Mouse (Mus musculus): ENCODE measurements at regions not wholly inside any gene's neighbourhood (a gene's known extent, or its start where the extent isn't known, plus 50 kb on each side); places are given as distances from the start of the nearest gene placed in this dataset.

DNA sequence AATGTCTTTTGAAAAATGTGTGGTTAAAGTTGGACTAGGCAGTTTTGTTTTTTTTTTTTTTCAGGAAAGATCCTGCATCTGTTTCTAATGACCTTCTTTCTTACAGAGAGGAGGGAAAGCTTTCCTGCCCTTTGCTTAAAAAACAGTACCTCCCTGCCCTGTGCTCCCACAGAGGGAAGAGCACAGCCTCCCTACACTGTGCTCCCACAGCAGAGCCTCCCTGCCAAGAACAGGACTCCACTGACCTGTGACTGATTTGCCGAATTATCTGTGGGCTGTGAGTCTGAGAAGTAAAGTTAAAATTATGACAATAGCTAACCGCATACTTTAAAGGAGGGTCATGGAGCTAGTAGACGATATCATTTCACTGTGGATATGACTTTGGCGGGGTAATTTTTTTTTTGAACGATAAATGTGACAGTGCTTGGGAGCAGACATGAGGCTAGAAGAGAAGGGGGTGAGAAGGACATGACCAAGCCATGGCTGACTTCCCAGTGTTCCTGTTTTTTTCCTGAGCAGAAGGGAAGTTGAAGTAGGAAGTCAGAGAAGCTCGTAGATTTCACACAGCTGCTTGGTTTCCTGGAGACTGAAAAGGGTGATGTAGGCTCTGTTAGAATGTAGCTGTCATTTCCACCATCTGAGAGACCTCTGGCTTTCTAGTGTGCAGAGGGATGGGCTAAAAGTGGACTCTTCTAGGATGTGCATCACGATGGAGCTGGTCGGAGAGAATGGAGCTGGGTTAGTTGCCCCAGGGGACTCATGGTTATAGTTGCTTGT lies 226.2 kb downstream of the Etaa1 start:
- 0 out of 2 replicates have a peak, but pooled peaks cover 4% of the 10 kb centered on the region for H3K4me1 ChIP-seq (ENCODE audit: control insufficient read depth, insufficient read depth, low read length)
- no peak overlapping the region for H3K4me2 ChIP-seq (replicated peaks; ENCODE audit: low read depth, low read length, severe bottlenecking)
- no peaks in the 10 kb centered on the region for H3K36me3 ChIP-seq (ENCODE audit: control insufficient read depth, insufficient read depth, low read length)
- H3K9me3 ChIP-seq (ENCODE audit: control insufficient read depth, low read length) = no peaks in the 10 kb centered on the region
- no peak overlapping the region for H3K27ac ChIP-seq (replicated peaks; ENCODE audit: low read depth, low read length)
- ATAC-seq (ENCODE audit: low FRiP score, low read depth) (no peak), DNase-seq (ENCODE audit: low spot score) (peak; percentile 22)
- H3K4me3 ChIP-seq (replicated peaks; ENCODE audit: low read length) = no peak overlapping the region
- H3K9ac ChIP-seq (ENCODE audit: low read depth, low read length, severe bottlenecking) = no peak overlapping the region
- WGBS = 64% methylated on average over 8 of the region's 8 CpGs
- no peak for TF ChIP-seq POLR2A (IDR thresholded peaks at IDR 0.05; ENCODE audit: borderline replicate concordance, extremely low read depth, insufficient read depth, insufficient read length)
- H3K27me3 ChIP-seq (ENCODE audit: control insufficient read depth, insufficient read depth, low read length) = no peaks in the 10 kb centered on the region

DNA sequence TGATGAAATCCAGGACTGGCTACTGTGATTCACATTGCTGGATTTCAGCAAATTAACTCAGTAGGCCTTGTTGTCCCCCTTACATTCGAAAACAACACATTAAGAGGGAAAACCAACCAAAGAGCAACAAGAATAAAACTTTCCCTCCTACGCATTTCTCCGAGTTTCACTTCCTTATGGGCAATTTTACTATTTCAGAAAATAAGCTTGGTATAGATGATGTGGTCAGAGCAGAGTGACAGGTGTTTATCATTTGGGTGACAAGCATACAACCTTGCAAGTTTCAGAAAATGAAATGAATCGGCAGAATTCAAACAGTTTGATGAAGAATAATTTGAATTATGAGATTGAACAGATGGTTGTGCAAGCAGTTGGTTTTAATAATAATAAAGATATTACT lies 220.6 kb downstream of the Etaa1 start:
- Histone ChIP-seq H3K36me3 (ENCODE audit: control insufficient read depth, insufficient read depth, low read length) (no peaks in the 10 kb centered on the region), H3K4me2 (replicated peaks; ENCODE audit: low read depth, low read length, severe bottlenecking) (no peak overlapping the region), H3K9me3 (ENCODE audit: control insufficient read depth, low read length) (no peaks in the 10 kb centered on the region), H3K4me3 (replicated peaks; ENCODE audit: low read length) (no peak overlapping the region), H3K27ac (replicated peaks; ENCODE audit: low read depth, low read length) (no peak overlapping the region), H3K27me3 (ENCODE audit: control insufficient read depth, insufficient read depth, low read length) (no peaks in the 10 kb centered on the region), H3K9ac (ENCODE audit: low read depth, low read length, severe bottlenecking) (no peak overlapping the region), H3K4me1 (ENCODE audit: control insufficient read depth, insufficient read depth, low read length) (no peaks in the 10 kb centered on the region)
- 81% methylated on average over 4 of the region's 4 CpGs for WGBS
- no peak for TF ChIP-seq POLR2A (IDR thresholded peaks at IDR 0.05; ENCODE audit: borderline replicate concordance, extremely low read depth, insufficient read depth, insufficient read length)
- ATAC-seq (ENCODE audit: low FRiP score, low read depth) (no peak), DNase-seq (ENCODE audit: low spot score) (no peak)

DNA sequence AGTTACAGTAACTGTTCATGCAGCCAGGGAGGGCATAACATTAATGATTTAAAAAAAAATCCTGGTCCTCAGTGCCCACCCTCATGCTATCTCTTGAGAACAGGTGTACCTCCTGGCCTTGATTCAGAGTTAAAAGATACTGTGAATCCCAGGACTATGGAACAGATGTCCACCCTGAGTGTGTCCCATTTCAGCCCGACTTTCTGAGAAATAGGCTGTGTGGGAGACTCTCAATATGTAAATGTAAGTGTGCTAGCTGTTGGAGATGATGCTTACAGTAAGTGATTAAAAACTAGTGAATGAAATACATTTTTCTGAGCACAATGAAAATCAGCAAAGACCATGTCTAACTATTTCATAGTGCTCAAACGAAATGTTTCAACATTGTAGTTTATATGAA lies 219.2 kb downstream of the Etaa1 start:
- Histone ChIP-seq H3K4me2 (replicated peaks; ENCODE audit: low read depth, low read length, severe bottlenecking) (no peak overlapping the region), H3K27ac (replicated peaks; ENCODE audit: low read depth, low read length) (no peak overlapping the region), H3K9me3 (ENCODE audit: control insufficient read depth, low read length) (no peaks in the 10 kb centered on the region), H3K9ac (ENCODE audit: low read depth, low read length, severe bottlenecking) (no peak overlapping the region), H3K27me3 (ENCODE audit: control insufficient read depth, insufficient read depth, low read length) (no peaks in the 10 kb centered on the region), H3K4me1 (ENCODE audit: control insufficient read depth, insufficient read depth, low read length) (no peaks in the 10 kb centered on the region), H3K36me3 (ENCODE audit: control insufficient read depth, insufficient read depth, low read length) (no peaks in the 10 kb centered on the region), H3K4me3 (replicated peaks; ENCODE audit: low read length) (no peak overlapping the region)
- no peak for DNase-seq (ENCODE audit: low spot score)
- 81% methylated on average over 2 of the region's 2 CpGs for WGBS
- no peak for ATAC-seq (ENCODE audit: low FRiP score, low read depth)
- no peak for TF ChIP-seq POLR2A (IDR thresholded peaks at IDR 0.05; ENCODE audit: borderline replicate concordance, extremely low read depth, insufficient read depth, insufficient read length)

GRCm38 (mm10) chr11:17738879-17739278 lies 214.8 kb downstream of the Etaa1 start:
- no peak for DNase-seq (ENCODE audit: low spot score)
- no peaks in the 10 kb centered on the region for H3K36me3 ChIP-seq (ENCODE audit: control insufficient read depth, insufficient read depth, low read length)
- H3K4me1 ChIP-seq (ENCODE audit: control insufficient read depth, insufficient read depth, low read length) = no peaks in the 10 kb centered on the region
- 48% methylated on average over 5 of the region's 5 CpGs for WGBS
- H3K9ac ChIP-seq (ENCODE audit: low read depth, low read length, severe bottlenecking) = no peak overlapping the region
- ATAC-seq (ENCODE audit: low FRiP score, low read depth) = no peak
- H3K4me3 ChIP-seq (replicated peaks; ENCODE audit: low read length) = no peak overlapping the region
- H3K27me3 ChIP-seq (ENCODE audit: control insufficient read depth, insufficient read depth, low read length) = no peaks in the 10 kb centered on the region
- H3K9me3 ChIP-seq (ENCODE audit: control insufficient read depth, low read length) = no peaks in the 10 kb centered on the region
- H3K4me2 ChIP-seq (replicated peaks; ENCODE audit: low read depth, low read length, severe bottlenecking) = no peak overlapping the region
- no peak for TF ChIP-seq POLR2A (IDR thresholded peaks at IDR 0.05; ENCODE audit: borderline replicate concordance, extremely low read depth, insufficient read depth, insufficient read length)
- no peak overlapping the region for H3K27ac ChIP-seq (replicated peaks; ENCODE audit: low read depth, low read length)

DNA sequence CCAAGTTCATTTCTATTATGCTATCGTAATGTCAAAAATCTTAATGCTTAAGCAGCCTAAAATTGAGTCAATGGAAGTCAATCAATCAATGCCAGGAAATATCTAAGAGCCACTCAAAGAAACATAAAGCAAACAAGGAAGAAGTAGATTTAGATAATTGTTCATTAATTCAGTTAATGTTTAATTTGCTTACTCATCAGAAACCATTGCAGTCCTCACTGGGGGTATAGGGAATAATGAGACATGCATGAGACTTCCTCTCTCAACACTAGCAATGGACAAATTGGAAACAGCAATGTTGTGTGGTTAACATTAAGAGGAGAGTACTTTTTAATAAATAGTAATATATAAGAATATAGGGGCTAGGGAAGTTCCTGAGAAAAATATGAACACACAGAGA lies 209.9 kb downstream of the Etaa1 start:
- no peak for DNase-seq (ENCODE audit: low spot score)
- no peak for ATAC-seq (ENCODE audit: low FRiP score, low read depth)
- no peaks in the 10 kb centered on the region for H3K27me3 ChIP-seq (ENCODE audit: control insufficient read depth, insufficient read depth, low read length)
- H3K4me1 ChIP-seq (ENCODE audit: control insufficient read depth, insufficient read depth, low read length) = no peaks in the 10 kb centered on the region
- H3K4me3 ChIP-seq (replicated peaks; ENCODE audit: low read length) = no peak overlapping the region
- no peak for TF ChIP-seq POLR2A (IDR thresholded peaks at IDR 0.05; ENCODE audit: borderline replicate concordance, extremely low read depth, insufficient read depth, insufficient read length)
- H3K9me3 ChIP-seq (ENCODE audit: control insufficient read depth, low read length) = no peaks in the 10 kb centered on the region
- H3K36me3 ChIP-seq (ENCODE audit: control insufficient read depth, insufficient read depth, low read length) = no peaks in the 10 kb centered on the region
- H3K27ac ChIP-seq (replicated peaks; ENCODE audit: low read depth, low read length) = no peak overlapping the region
- 98% methylated on average over 1 of the region's 1 CpGs for WGBS
- no peak overlapping the region for H3K9ac ChIP-seq (ENCODE audit: low read depth, low read length, severe bottlenecking)
- H3K4me2 ChIP-seq (replicated peaks; ENCODE audit: low read depth, low read length, severe bottlenecking) = no peak overlapping the region
